Mouse (Mus musculus) E14TG2a.4 (cell line): ENCODE data around the gene Gm20388.
"Not testable (repeated sequence)": the region's sequence is repeated elsewhere in the genome, so short reads cannot be mapped to it uniquely, and the experiment has no call there.

Experiments
- H3K27me3 ChIP-seq: 2 replicates; pipeline ENCODE4 v1.6.1; 2014; ENCODE audit warnings: low read length, control low read depth; ENCODE audit not compliant: insufficient read depth
- H3K36me3 ChIP-seq: 2 replicates; pipeline ENCODE4 v1.6.1; 2014; ENCODE audit warnings: low read length, control low read depth; ENCODE audit not compliant: insufficient read depth
- H3K4me1 ChIP-seq: replicated peaks from 2 replicates; pipeline ENCODE4 v1.6.1; 2014; ENCODE audit warnings: low read depth, low read length, control low read depth
- H3K4me3 ChIP-seq: replicated peaks from 2 replicates; pipeline ENCODE4 v1.5.1; 2014; ENCODE audit warnings: mild to moderate bottlenecking, low read length
- H3K9me3 ChIP-seq: 2 replicates; pipeline ENCODE4 v1.6.1; 2014; ENCODE audit warnings: low read length, control low read depth
- CTCF ChIP-seq: conservative IDR thresholded peaks from 2 replicates; pipeline ENCODE4 v1.5.1; 2014; ENCODE audit warnings: low read length
- NANOG ChIP-seq: IDR thresholded peaks from 2 replicates; pipeline ENCODE4 v1.6.1; 2014; ENCODE audit warnings: borderline replicate concordance, low read length, mixed read lengths
- POU5F1 ChIP-seq: IDR thresholded peaks from 2 replicates; pipeline ENCODE4 v1.6.1; 2014; ENCODE audit warnings: low read length, borderline replicate concordance

Gm20388 gene

GRCm38 (mm10) chr8:120331027-120331426, 420.4 kb downstream of the Gm20388 start:
- Histone ChIP-seq H3K9me3 (no peaks in the 10 kb centered on the region), H3K36me3 (no peaks in the 10 kb centered on the region), H3K4me1 (peaks cover 93% of the 10 kb centered on the region), H3K27me3 (no peaks in the 10 kb centered on the region), H3K4me3 (peak overlapping the region; percentile 66)
- no peak for TF ChIP-seq NANOG
- no peak for TF ChIP-seq POU5F1
- TF ChIP-seq CTCF, result no peak

GRCm38 (mm10) chr8:120332379-120333229, 422.0 kb downstream of the Gm20388 start:
- no peaks in the 10 kb centered on the region for H3K36me3 ChIP-seq
- H3K9me3 ChIP-seq, result no peaks in the 10 kb centered on the region
- peaks cover 94% of the 10 kb centered on the region for H3K4me1 ChIP-seq
- H3K4me3 ChIP-seq, result peak overlapping the region; percentile 66
- H3K27me3 ChIP-seq, result no peaks in the 10 kb centered on the region
- no peak for TF ChIP-seq NANOG
- TF ChIP-seq CTCF, result peak; percentile 70

DNA sequence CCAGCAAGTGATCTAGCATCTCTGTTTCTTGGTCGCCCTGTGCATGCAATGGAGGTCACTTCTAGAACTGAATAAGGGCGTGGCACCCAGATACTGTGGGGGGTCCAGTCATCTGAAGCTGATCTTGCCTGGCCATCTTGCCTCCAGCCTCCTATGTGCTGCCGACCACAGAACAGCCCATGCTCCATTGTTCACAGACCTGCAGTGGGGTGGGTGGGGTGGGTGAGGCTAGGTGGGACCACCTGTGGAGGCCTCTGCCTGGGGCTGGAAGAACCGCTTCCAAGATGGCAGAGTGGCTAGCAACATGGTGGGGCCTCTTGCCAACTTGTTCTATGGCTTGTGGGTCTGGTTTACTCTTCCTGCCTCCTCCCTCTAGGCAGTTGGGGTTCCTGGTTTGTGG, 423.0 kb downstream of the Gm20388 start:
- H3K4me1 ChIP-seq, result peaks cover 94% of the 10 kb centered on the region
- TF ChIP-seq CTCF (no peak), NANOG (no peak), POU5F1 (no peak)
- H3K4me3 ChIP-seq, result peak overlapping the region; percentile 66; the same call in 1 of the 2 replicates

DNA sequence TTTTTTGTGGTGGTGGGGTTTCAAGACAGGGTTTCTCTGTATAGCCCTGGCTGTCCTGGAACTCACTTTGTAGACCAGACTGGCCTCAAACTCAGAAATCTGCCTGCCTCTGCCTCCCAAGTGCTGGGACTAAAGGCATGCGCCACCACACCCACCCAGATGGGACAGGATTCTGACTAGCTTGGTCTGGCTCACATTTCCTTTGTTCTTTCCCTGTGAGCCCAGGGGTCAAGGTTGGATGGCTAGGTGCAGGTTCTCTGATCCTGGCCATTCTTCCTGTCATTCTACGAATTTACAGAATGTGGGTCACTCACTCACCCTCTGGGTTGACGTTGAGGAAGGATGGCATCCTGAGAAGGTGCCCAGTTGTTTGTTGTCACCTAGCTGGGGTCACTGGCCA, 423.6 kb downstream of the Gm20388 start:
- H3K9me3 ChIP-seq, result not testable (repeated sequence)

More for the DNA sequence above, 423.0 kb downstream of the Gm20388 start:
- no peaks in the 10 kb centered on the region for H3K36me3 ChIP-seq
- peaks cover under 1% of the 10 kb centered on the region for H3K9me3 ChIP-seq
- H3K27me3 ChIP-seq, result no peaks in the 10 kb centered on the region

DNA sequence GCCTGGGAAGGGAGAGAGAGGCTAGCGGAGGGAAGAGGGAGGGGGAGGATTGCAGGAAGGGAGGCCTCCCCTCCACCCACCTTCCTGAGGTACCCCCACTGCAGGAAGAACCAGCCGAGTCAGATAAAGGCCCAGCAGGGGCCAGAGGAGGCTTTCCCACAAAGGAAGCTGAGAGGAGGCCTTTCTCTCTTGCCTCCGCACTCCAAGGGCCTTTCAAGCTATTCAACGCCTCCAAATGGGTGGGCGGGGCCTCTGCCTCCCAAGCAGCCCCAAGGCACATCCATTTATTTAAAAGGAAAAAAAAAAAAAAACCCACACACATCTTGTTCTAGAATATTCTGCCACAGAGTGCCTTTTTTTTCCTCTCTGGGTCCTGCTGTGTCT, 424.2 kb downstream of the Gm20388 start:
- TF ChIP-seq CTCF (no peak), NANOG (peak; percentile 81; the same call in 1 of the 2 replicates)
- H3K36me3 ChIP-seq, result no peaks in the 10 kb centered on the region

More for the DNA sequence above, 423.6 kb downstream of the Gm20388 start:
- peak overlapping the region; percentile 77 for H3K4me3 ChIP-seq
- peaks cover 92% of the 10 kb centered on the region for H3K4me1 ChIP-seq
- H3K36me3 ChIP-seq, H3K27me3 ChIP-seq: not testable (repeated sequence)

DNA sequence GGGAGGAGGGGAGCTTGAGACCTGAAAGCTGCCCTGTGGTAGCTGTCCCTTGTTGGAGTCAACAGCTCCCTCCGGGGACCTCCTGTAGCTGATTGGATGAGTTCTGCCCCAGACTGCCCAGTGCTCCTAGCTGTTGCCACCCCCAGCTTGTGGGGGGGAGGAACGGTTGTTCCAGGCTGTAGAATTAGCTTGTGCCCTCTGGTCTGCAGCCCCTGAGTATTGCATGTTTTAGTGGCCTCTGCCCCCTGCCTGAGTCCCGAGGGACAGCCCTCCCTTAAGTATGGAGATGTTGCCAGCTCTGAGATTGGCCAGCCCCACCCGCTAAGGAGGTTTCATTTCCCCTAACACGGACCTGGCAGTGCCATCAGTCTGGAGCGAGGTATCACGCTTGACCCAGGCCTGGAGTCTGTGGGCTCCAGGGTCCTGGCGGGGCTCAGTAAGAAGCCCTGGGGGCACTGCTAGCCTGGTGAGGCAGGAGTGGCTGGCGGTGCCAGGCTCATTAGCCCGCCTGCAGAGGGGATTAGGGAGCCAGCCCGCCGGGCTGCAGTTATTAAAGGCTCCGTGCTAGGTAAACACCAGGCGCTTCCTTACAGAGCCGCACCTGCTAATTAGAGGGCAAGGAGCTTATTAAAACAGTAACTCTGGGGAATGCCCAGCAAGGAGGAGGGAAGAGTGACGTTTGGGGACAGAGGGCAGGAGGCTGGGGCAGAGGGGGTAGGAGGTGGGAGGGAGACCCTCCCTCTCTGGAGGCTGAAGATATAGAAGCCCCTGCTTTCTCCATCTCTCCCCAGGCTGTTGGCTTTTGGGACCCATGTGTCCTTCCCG, 424.8 kb downstream of the Gm20388 start:
- Histone ChIP-seq H3K36me3 (no peaks in the 10 kb centered on the region), H3K4me3 (peak overlapping the region; percentile 77), H3K4me1 (peaks cover 92% of the 10 kb centered on the region), H3K9me3 (peaks cover 9% of the 10 kb centered on the region), H3K27me3 (no peaks in the 10 kb centered on the region)
- no peak for TF ChIP-seq POU5F1
- no peak for TF ChIP-seq CTCF
- TF ChIP-seq NANOG, result no peak

More for the DNA sequence above, 424.2 kb downstream of the Gm20388 start:
- Histone ChIP-seq H3K9me3 (peaks cover 9% of the 10 kb centered on the region), H3K27me3 (no peaks in the 10 kb centered on the region), H3K4me3 (peak overlapping the region; percentile 77), H3K4me1 (peaks cover 92% of the 10 kb centered on the region)

GRCm38 (mm10) chr8:120336087-120336380, 425.4 kb downstream of the Gm20388 start:
- H3K9me3 ChIP-seq, result peaks cover 9% of the 10 kb centered on the region
- no peak for TF ChIP-seq POU5F1
- peaks cover 92% of the 10 kb centered on the region for H3K4me1 ChIP-seq
- H3K4me3 ChIP-seq, result peak overlapping the region; percentile 77
- H3K27me3 ChIP-seq, result no peaks in the 10 kb centered on the region
- no peaks in the 10 kb centered on the region for H3K36me3 ChIP-seq

DNA sequence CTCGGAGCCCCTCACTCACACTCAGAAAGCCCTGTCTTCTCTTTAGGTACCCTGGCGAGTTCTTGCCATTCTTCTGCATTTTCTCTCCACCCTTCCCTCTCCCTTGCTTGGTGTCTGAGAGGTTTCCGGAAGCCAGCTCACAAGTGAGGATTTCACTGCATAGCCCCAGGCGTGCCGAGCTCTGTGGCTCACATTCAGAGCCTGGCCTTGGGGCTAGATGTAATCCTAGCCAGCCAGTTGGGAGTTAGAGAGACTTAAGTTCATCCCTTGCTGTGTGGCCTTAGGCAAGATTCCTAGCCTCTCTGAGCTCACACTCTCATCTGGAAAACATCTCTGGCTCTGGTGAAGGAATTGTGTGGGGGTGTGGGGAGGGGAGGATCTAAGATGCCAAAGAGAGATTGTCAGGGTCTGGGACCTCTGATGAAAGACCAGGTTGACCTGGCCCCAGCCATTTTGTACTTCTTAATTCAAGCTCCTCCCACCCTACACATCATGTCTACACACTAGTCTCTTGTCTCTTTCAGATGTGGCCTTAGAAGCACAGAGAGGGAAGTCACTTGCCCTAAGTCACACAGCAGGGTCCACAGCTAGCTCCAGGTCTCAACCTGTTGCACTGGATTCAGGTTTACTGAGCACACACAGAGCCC, 426.4 kb downstream of the Gm20388 start:
- H3K4me1 ChIP-seq, result peaks cover 92% of the 10 kb centered on the region
- H3K9me3 ChIP-seq, result peaks cover 9% of the 10 kb centered on the region
- no peaks in the 10 kb centered on the region for H3K27me3 ChIP-seq
- H3K36me3 ChIP-seq, result no peaks in the 10 kb centered on the region
- H3K4me3 ChIP-seq, result peak overlapping the region; percentile 77
- TF ChIP-seq CTCF, result no peak
- TF ChIP-seq NANOG, result no peak

- peaks cover 9% of the 10 kb centered on the region for H3K9me3 ChIP-seq
- H3K4me3 ChIP-seq, result peak overlapping the region; percentile 77
- H3K27me3 ChIP-seq, result no peaks in the 10 kb centered on the region
- TF ChIP-seq POU5F1 (no peak), CTCF (no peak), NANOG (no peak)
- no peaks in the 10 kb centered on the region for H3K36me3 ChIP-seq
- peaks cover 91% of the 10 kb centered on the region for H3K4me1 ChIP-seq
Observed at GRCm38 (mm10) chr8:120337627-120338026, 427.0 kb downstream of the Gm20388 start.
